Mouse (Mus musculus) embryonic facial prominence, embryonic 14.5 days (tissue): ENCODE data around the gene Tmc2. TPM values are rescaled to one million over a fixed set of nuclear protein-coding genes. Genes with fewer than 3 reads are reported as not detected.

Source experiments
- ATAC-seq: fragments of 200-750 bp; cut with Nextera tagmentation; 2 replicates; pipeline ENCODE4 v1.8.0; 2017; ENCODE audit warnings: low read depth, moderate number of reproducible peaks, moderate TSS enrichment
- DNase-seq: peaks from one replicate; pipeline ENCODE4 v3.0.0-alpha.2; 2015; ENCODE audit warnings: low spot score
- H3K27ac ChIP-seq: fragments of 300-500 bp; sonication (generic); replicated peaks from 2 replicates; pipeline ENCODE4 v1.5.1; 2014; ENCODE audit warnings: low read depth, mild to moderate bottlenecking, low read length, moderate library complexity
- H3K27me3 ChIP-seq: fragments of 300-500 bp; sonication (generic); replicated peaks from 2 replicates; pipeline ENCODE4 v1.6.1; 2014; ENCODE audit warnings: low read length; ENCODE audit not compliant: control insufficient read depth, insufficient read depth
- H3K36me3 ChIP-seq: fragments of 300-500 bp; sonication (generic); 2 replicates; pipeline ENCODE4 v1.6.1; 2014; ENCODE audit warnings: low read length, mixed read lengths; ENCODE audit not compliant: control insufficient read depth, insufficient read depth
- H3K4me1 ChIP-seq: fragments of 300-500 bp; sonication (generic); 2 replicates; pipeline ENCODE4 v1.6.1; 2014; ENCODE audit warnings: antibody characterized with exemption, low read length; ENCODE audit not compliant: control insufficient read depth, insufficient read depth
- H3K4me2 ChIP-seq: fragments of 300-500 bp; sonication (generic); 2 replicates; pipeline ENCODE4 v1.6.1; 2014; ENCODE audit warnings: low read depth, mild to moderate bottlenecking, low read length, moderate library complexity, mixed read lengths
- H3K4me3 ChIP-seq: fragments of 300-500 bp; sonication (generic); 2 replicates; pipeline ENCODE4 v1.5.1; 2014; ENCODE audit warnings: low read depth, mild to moderate bottlenecking, low read length
- H3K9ac ChIP-seq: fragments of 300-500 bp; sonication (generic); 2 replicates; pipeline ENCODE4 v1.6.1; 2014; ENCODE audit warnings: low read depth, mild to moderate bottlenecking, low read length, moderate library complexity, mixed read lengths
- H3K9me3 ChIP-seq: fragments of 300-500 bp; sonication (generic); 2 replicates; pipeline ENCODE4 v1.6.1; 2016; ENCODE audit warnings: low read length; ENCODE audit not compliant: control insufficient read depth
- WGBS: fragments of 180-500 bp; shearing (Covaris S2); extraction: QIAGEN DNeasy Blood & Tissue Kit; methylation state at CpG from one replicate; pipeline ENCODE4 v1.1.7; 2014; 5-methylcytosine and 5-hydroxymethylcytosine counted together
- polyA plus RNA-seq: library from polyadenylated mRNA; unstranded; fragments of >200 nt; fragmentation: Nextera tagmentation; extraction: Ambion mirVana; gene quantifications from 2 replicates; pipeline ENCODE4 v1.2.1, GENCODE M21; 2014

Tmc2 gene
- polyA plus RNA-seq, 1 experiment from 2014 or later = not detected

- H3K9me3 ChIP-seq = no peaks in the 10 kb centered on the region
- no peak for DNase-seq
- no peak for ATAC-seq
- H3K4me3 ChIP-seq = no peak overlapping the region
- H3K4me2 ChIP-seq = no peak overlapping the region
- H3K36me3 ChIP-seq = no peaks in the 10 kb centered on the region
- 76% methylated on average over 2 of the region's 2 CpGs for WGBS
- H3K4me1 ChIP-seq = no peaks in the 10 kb centered on the region
- no peak overlapping the region for H3K9ac ChIP-seq
- no peak overlapping the region for H3K27ac ChIP-seq
- H3K27me3 ChIP-seq = no peaks in the 10 kb centered on the region
Observed at GRCm38 (mm10) chr2:130262398-130262797, 67.4 kb downstream of the Tmc2 start.

- Histone ChIP-seq H3K4me1 (no peaks in the 10 kb centered on the region), H3K9me3 (no peaks in the 10 kb centered on the region), H3K4me2 (no peak overlapping the region), H3K4me3 (no peak overlapping the region), H3K36me3 (no peaks in the 10 kb centered on the region), H3K27ac (no peak overlapping the region), H3K27me3 (no peaks in the 10 kb centered on the region), H3K9ac (no peak overlapping the region)
- ATAC-seq (no peak), DNase-seq (no peak)
- 88% methylated on average over 1 of the region's 1 CpGs for WGBS
Observed at GRCm38 (mm10) chr2:130265520-130265919, 70.5 kb downstream of the Tmc2 start.

- Histone ChIP-seq H3K36me3 (no peaks in the 10 kb centered on the region), H3K9ac (no peak overlapping the region), H3K4me2 (no peak overlapping the region), H3K4me3 (no peak overlapping the region), H3K9me3 (no peaks in the 10 kb centered on the region), H3K27ac (no peak overlapping the region), H3K27me3 (no peaks in the 10 kb centered on the region), H3K4me1 (no peaks in the 10 kb centered on the region)
- no peak for ATAC-seq
- WGBS = 69% methylated on average over 7 of the region's 7 CpGs
- no peak for DNase-seq
Observed at GRCm38 (mm10) chr2:130268074-130268473, 73.1 kb downstream of the Tmc2 start.

- ATAC-seq (no peak; the same call in 1 of the 2 replicates), DNase-seq (no peak)
- under 1% methylated on average over 12 of the region's 14 CpGs for WGBS
- Histone ChIP-seq H3K9ac (peak overlapping the region; percentile 96), H3K9me3 (no peaks in the 10 kb centered on the region), H3K27ac (peak overlapping the region; percentile 90), H3K4me2 (peak overlapping the region; percentile 85), H3K36me3 (peaks cover 38% of the 10 kb centered on the region), H3K4me3 (peak overlapping the region; percentile 88), H3K4me1 (peaks cover 9% of the 10 kb centered on the region; the same call in 1 of the 2 replicates), H3K27me3 (no peaks in the 10 kb centered on the region)
Observed at GRCm38 (mm10) chr2:130273732-130274131, 78.7 kb downstream of the Tmc2 start.

- ATAC-seq (peak; percentile 98), DNase-seq (peak; percentile 98)
- peak within 1 kb of the TSS; percentile 88 for H3K4me3 ChIP-seq
- H3K9ac ChIP-seq = peak within 1 kb of the TSS; percentile 96
- H3K27ac ChIP-seq = peak within 1 kb of the TSS; percentile 92
- peaks cover 41% of the 10 kb centered on the region for H3K36me3 ChIP-seq
- no peaks in the 10 kb centered on the region for H3K27me3 ChIP-seq
- peaks cover 9% of the 10 kb centered on the region; the same call in 1 of the 2 replicates for H3K4me1 ChIP-seq
- WGBS = 0% methylated on average over 40 of the region's 68 CpGs
- no peaks in the 10 kb centered on the region for H3K9me3 ChIP-seq
- H3K4me2 ChIP-seq = peak within 1 kb of the TSS; percentile 85
Observed at GRCm38 (mm10) chr2:130274149-130274861, 79.3 kb downstream of the Tmc2 start, which contains the start of gene Nop56. Gene Nop56 (plus strand): TSS chr2:130274430.

- H3K27ac ChIP-seq = peak overlapping the region; percentile 92
- peak overlapping the region; percentile 88 for H3K4me3 ChIP-seq
- H3K9ac ChIP-seq = peak overlapping the region; percentile 96
- under 1% methylated on average over 10 of the region's 10 CpGs for WGBS
- no peak for ATAC-seq
- DNase-seq = no peak
- peaks cover 9% of the 10 kb centered on the region; the same call in 1 of the 2 replicates for H3K4me1 ChIP-seq
- peaks cover 46% of the 10 kb centered on the region for H3K36me3 ChIP-seq
- no peaks in the 10 kb centered on the region for H3K9me3 ChIP-seq
- no peaks in the 10 kb centered on the region for H3K27me3 ChIP-seq
- H3K4me2 ChIP-seq = peak overlapping the region; percentile 85
Observed at GRCm38 (mm10) chr2:130274862-130275261, 79.9 kb downstream of the Tmc2 start.

- Histone ChIP-seq H3K27me3 (no peaks in the 10 kb centered on the region), H3K9ac (no peak overlapping the region), H3K36me3 (peaks cover 54% of the 10 kb centered on the region), H3K4me3 (peak overlapping the region; percentile 88), H3K9me3 (no peaks in the 10 kb centered on the region), H3K27ac (no peak overlapping the region), H3K4me1 (peaks cover 9% of the 10 kb centered on the region; the same call in 1 of the 2 replicates), H3K4me2 (peak overlapping the region; percentile 85)
- no peak for ATAC-seq
- 44% methylated on average over 6 of the region's 6 CpGs for WGBS
- peak; percentile 31 for DNase-seq
Observed at GRCm38 (mm10) chr2:130275649-130276048, 80.7 kb downstream of the Tmc2 start.

- 38% methylated on average over 8 of the region's 8 CpGs for WGBS
- H3K36me3 ChIP-seq = peaks cover 70% of the 10 kb centered on the region
Observed at GRCm38 (mm10) chr2:130279600-130280091, 84.7 kb downstream of the Tmc2 start.

More at GRCm38 (mm10) chr2:130279600-130280091, 84.7 kb downstream of the Tmc2 start:
- Histone ChIP-seq H3K27me3 (no peaks in the 10 kb centered on the region), H3K9ac (no peak overlapping the region), H3K4me1 (peaks cover 15% of the 10 kb centered on the region), H3K4me2 (no peak overlapping the region), H3K9me3 (no peaks in the 10 kb centered on the region), H3K4me3 (no peak overlapping the region), H3K27ac (no peak overlapping the region)
- ATAC-seq (no peak), DNase-seq (no peak)
